Mouse (Mus musculus) limb, embryonic 10.5 days (tissue): Measurements from ENCODE around the gene Myof. TPM values are rescaled to one million over a fixed set of nuclear protein-coding genes. Genes with fewer than 3 reads are reported as not detected.

Source experiments
- DNase-seq: peaks from one replicate; pipeline ENCODE4 v3.0.0-alpha.2; 2017; ENCODE audit warnings: low spot score
- H3K27ac ChIP-seq: fragments of 300-500 bp; sonication (generic); 2 replicates; pipeline ENCODE4 v1.5.1; 2016; ENCODE audit warnings: mild to moderate bottlenecking
- H3K27me3 ChIP-seq: fragments of 300-500 bp; sonication (generic); 2 replicates; pipeline ENCODE4 v1.6.1; 2016; ENCODE audit warnings: low read depth, mild to moderate bottlenecking; ENCODE audit not compliant: poor library complexity, severe bottlenecking
- H3K36me3 ChIP-seq: fragments of 300-500 bp; sonication (generic); 2 replicates; pipeline ENCODE4 v1.6.1; 2016; ENCODE audit warnings: mild to moderate bottlenecking, moderate library complexity
- H3K4me1 ChIP-seq: fragments of 300-500 bp; sonication (generic); 2 replicates; pipeline ENCODE4 v1.6.1; 2016
- H3K4me3 ChIP-seq: fragments of 300-500 bp; sonication (generic); 2 replicates; pipeline ENCODE4 v1.5.1; 2016; ENCODE audit warnings: mild to moderate bottlenecking, moderate library complexity
- H3K9me3 ChIP-seq: fragments of 300-500 bp; sonication (generic); replicated peaks from 2 replicates; pipeline ENCODE4 v1.6.1; 2016; ENCODE audit warnings: mild to moderate bottlenecking
- WGBS: fragments of 180-500 bp; shearing (Covaris S2); methylation state at CpG from one replicate; pipeline ENCODE4 v1.1.7; 2016; 5-methylcytosine and 5-hydroxymethylcytosine counted together
- polyA plus RNA-seq: library from polyadenylated mRNA; unstranded; fragments of >200 nt; fragmentation: Nextera tagmentation; extraction: Ambion mirVana; gene quantifications from 2 replicates; pipeline ENCODE4 v1.2.1, GENCODE M21; 2016

Gene Myof
- polyA plus RNA-seq, 1 experiment from 2014 or later = 1.8 TPM

- no peak for DNase-seq
- H3K4me1 ChIP-seq = peaks cover 22% of the 10 kb centered on the region
- H3K27me3 ChIP-seq = no peaks in the 10 kb centered on the region
- no peaks in the 10 kb centered on the region for H3K9me3 ChIP-seq
- H3K27ac ChIP-seq = no peak overlapping the region
- H3K4me3 ChIP-seq = no peak overlapping the region
- H3K36me3 ChIP-seq = peaks cover 53% of the 10 kb centered on the region
- 92% methylated on average over 8 of the region's 8 CpGs for WGBS
These were observed 13.6 kb upstream of the Myof start for GRCm38 (mm10) chr19:38056931-38057330.

- H3K36me3 ChIP-seq = peaks cover 46% of the 10 kb centered on the region
- DNase-seq = no peak
- H3K27ac ChIP-seq = no peak overlapping the region
- H3K4me3 ChIP-seq = peak overlapping the region; percentile 81
- no peaks in the 10 kb centered on the region for H3K9me3 ChIP-seq
- no peaks in the 10 kb centered on the region for H3K27me3 ChIP-seq
- 73% methylated on average over 3 of the region's 3 CpGs for WGBS
- H3K4me1 ChIP-seq = peaks cover 22% of the 10 kb centered on the region
These were observed 12.9 kb upstream of the Myof start for GRCm38 (mm10) chr19:38056276-38056675.

- Histone ChIP-seq H3K4me1 (peaks cover 22% of the 10 kb centered on the region), H3K9me3 (no peaks in the 10 kb centered on the region), H3K27me3 (no peaks in the 10 kb centered on the region), H3K4me3 (peak overlapping the region; percentile 81), H3K36me3 (peaks cover 42% of the 10 kb centered on the region), H3K27ac (peak overlapping the region; percentile 92; the same call in 1 of the 2 replicates)
- WGBS = 20% methylated on average over 6 of the region's 6 CpGs
- no peak for DNase-seq
These were observed 12.4 kb upstream of the Myof start for GRCm38 (mm10) chr19:38055798-38056197.

GRCm38 (mm10) chr19:38054720-38055192 lies 11.4 kb upstream of the Myof start, which contains the start of gene Cep55:
Gene Cep55 (plus strand): TSS chr19:38055011.
- Histone ChIP-seq H3K9me3 (no peaks in the 10 kb centered on the region), H3K4me3 (peak within 1 kb of the TSS; percentile 81), H3K27ac (peak within 1 kb of the TSS; percentile 92), H3K36me3 (peaks cover 31% of the 10 kb centered on the region), H3K4me1 (peaks cover 22% of the 10 kb centered on the region), H3K27me3 (no peaks in the 10 kb centered on the region)
- under 1% methylated on average over 36 of the region's 36 CpGs for WGBS
- peak; percentile 99 for DNase-seq

DNA sequence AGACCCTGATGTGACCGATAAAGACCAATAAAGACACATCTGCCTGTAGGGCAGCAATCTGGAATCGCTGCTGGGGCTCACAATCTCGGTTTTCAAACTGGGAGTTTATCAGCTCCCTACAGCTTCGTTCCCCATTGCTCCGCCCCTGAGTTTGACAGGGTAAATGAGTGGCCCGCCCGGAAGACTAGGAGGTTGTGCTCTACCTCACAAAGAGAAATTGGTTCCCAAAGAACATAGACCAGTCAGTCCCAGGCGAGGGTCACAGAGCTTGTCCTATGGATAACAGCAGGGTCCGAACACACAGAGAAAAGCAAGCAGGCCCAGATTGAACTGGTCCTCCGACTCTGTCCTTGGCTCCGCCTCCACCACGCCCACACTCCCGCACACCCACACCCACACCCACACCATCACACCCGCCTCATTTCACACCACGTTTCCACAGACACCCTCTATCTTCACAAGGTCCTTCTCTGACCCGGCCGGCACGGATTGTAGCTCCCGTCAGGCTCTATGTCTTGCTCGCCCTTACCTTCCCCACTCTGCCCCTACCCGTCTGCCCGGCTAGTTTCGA lies 10.9 kb upstream of the Myof start:
- DNase-seq = no peak
- peak overlapping the region; percentile 81 for H3K4me3 ChIP-seq
- no peaks in the 10 kb centered on the region for H3K27me3 ChIP-seq
- H3K9me3 ChIP-seq = no peaks in the 10 kb centered on the region
- H3K36me3 ChIP-seq = peaks cover 26% of the 10 kb centered on the region
- H3K4me1 ChIP-seq = peaks cover 22% of the 10 kb centered on the region
- H3K27ac ChIP-seq = peak overlapping the region; percentile 92
- WGBS = under 1% methylated on average over 23 of the region's 23 CpGs

DNA sequence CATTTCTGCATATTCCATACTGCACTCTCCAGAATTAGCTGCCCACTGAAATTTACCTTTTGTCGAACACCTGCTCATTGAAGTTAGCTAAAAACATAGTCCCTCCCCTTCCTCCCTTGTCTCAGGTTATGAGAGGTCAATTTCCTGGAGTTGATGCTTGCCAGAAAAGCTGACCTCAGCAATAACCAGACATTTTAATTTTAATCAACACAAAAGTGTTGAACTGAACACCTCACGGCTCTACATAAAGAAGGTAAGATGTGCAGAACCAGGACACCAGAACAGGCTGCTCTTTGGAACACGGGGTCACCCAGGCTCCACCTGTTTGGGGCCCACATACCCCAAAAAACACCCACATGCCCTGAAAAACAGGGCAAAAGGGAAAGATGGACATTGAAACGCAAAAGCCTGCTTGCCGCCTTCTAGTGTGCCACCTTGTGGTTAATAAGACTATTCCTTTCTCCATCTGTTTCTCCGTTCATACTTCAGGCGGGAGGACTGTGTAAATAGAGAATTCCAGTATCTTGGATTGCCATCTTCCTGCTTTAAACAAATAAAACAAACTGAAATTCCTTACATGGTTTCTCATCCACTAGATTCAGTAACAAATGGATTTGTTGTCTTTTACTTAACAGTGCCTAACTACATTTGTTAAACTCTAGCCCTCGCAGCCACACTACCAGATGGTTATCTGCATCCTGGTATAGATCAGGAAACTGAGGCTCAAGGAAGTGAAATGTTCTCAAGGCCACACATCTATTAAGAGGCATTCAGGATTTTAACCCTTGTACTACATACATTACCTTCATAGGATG lies 10.1 kb upstream of the Myof start:
- 34% methylated on average over 8 of the region's 8 CpGs for WGBS

GRCm38 (mm10) chr19:38049686-38050085 lies 6.3 kb upstream of the Myof start:
- H3K4me3 ChIP-seq = no peak overlapping the region
- H3K9me3 ChIP-seq = no peaks in the 10 kb centered on the region
- H3K27me3 ChIP-seq = no peaks in the 10 kb centered on the region
- peaks cover 11% of the 10 kb centered on the region for H3K4me1 ChIP-seq
- WGBS = 93% methylated on average over 1 of the region's 1 CpGs
- no peak for DNase-seq
- no peaks in the 10 kb centered on the region for H3K36me3 ChIP-seq
- H3K27ac ChIP-seq = no peak overlapping the region

More for the DNA sequence above, 10.1 kb upstream of the Myof start:
- Histone ChIP-seq H3K4me3 (peak overlapping the region; percentile 81), H3K4me1 (peaks cover 22% of the 10 kb centered on the region), H3K36me3 (peaks cover 18% of the 10 kb centered on the region), H3K9me3 (no peaks in the 10 kb centered on the region), H3K27ac (peak overlapping the region; percentile 92), H3K27me3 (no peaks in the 10 kb centered on the region)
- peak; percentile 42 for DNase-seq

- H3K9me3 ChIP-seq = no peaks in the 10 kb centered on the region
- H3K36me3 ChIP-seq = no peaks in the 10 kb centered on the region
- WGBS = 89% methylated on average over 3 of the region's 3 CpGs
- no peak for DNase-seq
- peaks cover 35% of the 10 kb centered on the region for H3K27me3 ChIP-seq
- H3K4me1 ChIP-seq = peaks cover 13% of the 10 kb centered on the region
- H3K4me3 ChIP-seq = no peak overlapping the region
- H3K27ac ChIP-seq = no peak overlapping the region
These were observed 1.8 kb upstream of the Myof start for GRCm38 (mm10) chr19:38045198-38045597.

GRCm38 (mm10) chr19:38042261-38042722 lies 1.1 kb downstream of the Myof start:
- Histone ChIP-seq H3K4me3 (peak overlapping the region; percentile 56; the same call in 1 of the 2 replicates), H3K9me3 (no peaks in the 10 kb centered on the region), H3K27me3 (peaks cover 36% of the 10 kb centered on the region), H3K36me3 (no peaks in the 10 kb centered on the region), H3K27ac (0 out of 2 replicates have a peak overlapping the region, but pooled peaks have one; percentile 0), H3K4me1 (peaks cover 13% of the 10 kb centered on the region)
- DNase-seq = no peak
- WGBS = 39% methylated on average over 5 of the region's 5 CpGs

- peaks cover 32% of the 10 kb centered on the region for H3K27me3 ChIP-seq
- no peaks in the 10 kb centered on the region for H3K36me3 ChIP-seq
- H3K4me3 ChIP-seq = no peak overlapping the region
- no peaks in the 10 kb centered on the region for H3K9me3 ChIP-seq
- DNase-seq = no peak
- 93% methylated on average over 2 of the region's 2 CpGs for WGBS
- H3K27ac ChIP-seq = no peak overlapping the region
- H3K4me1 ChIP-seq = peaks cover 13% of the 10 kb centered on the region
These were observed 5.1 kb downstream of the Myof start for GRCm38 (mm10) chr19:38038267-38038666.

- no peak for DNase-seq
- Histone ChIP-seq H3K4me3 (no peak overlapping the region), H3K27me3 (peaks cover 7% of the 10 kb centered on the region; the same call in 1 of the 2 replicates), H3K36me3 (no peaks in the 10 kb centered on the region), H3K9me3 (no peaks in the 10 kb centered on the region), H3K4me1 (peaks cover 5% of the 10 kb centered on the region), H3K27ac (no peak overlapping the region)
- WGBS = 50% methylated on average over 2 of the region's 2 CpGs
These were observed 7.6 kb downstream of the Myof start for GRCm38 (mm10) chr19:38035766-38036165.

GRCm38 (mm10) chr19:38034696-38035095 lies 8.7 kb downstream of the Myof start:
- no peaks in the 10 kb centered on the region for H3K27me3 ChIP-seq
- H3K36me3 ChIP-seq = no peaks in the 10 kb centered on the region
- peaks cover 15% of the 10 kb centered on the region for H3K4me1 ChIP-seq
- H3K27ac ChIP-seq = no peak overlapping the region
- no peak for DNase-seq
- H3K9me3 ChIP-seq = no peaks in the 10 kb centered on the region
- WGBS = 88% methylated on average over 2 of the region's 2 CpGs
- no peak overlapping the region for H3K4me3 ChIP-seq

- Histone ChIP-seq H3K36me3 (no peaks in the 10 kb centered on the region), H3K27ac (no peak overlapping the region), H3K27me3 (no peaks in the 10 kb centered on the region), H3K4me1 (peaks cover 15% of the 10 kb centered on the region), H3K9me3 (no peaks in the 10 kb centered on the region), H3K4me3 (no peak overlapping the region)
- WGBS = 85% methylated on average over 2 of the region's 2 CpGs
- DNase-seq = no peak
These were observed 9.7 kb downstream of the Myof start for GRCm38 (mm10) chr19:38033735-38034057.
